ENCODE assay signal across 9 mouse cellular contexts in genomic region chr9:78844969-78845683, GRCm38 (mm10).
DNase-seq lines count a peak whose midpoint lies in the region; ATAC-seq and TF ChIP-seq lines count a peak whose summit lies in the region.
"Had no signal": no experiment of that assay in that cellular context is flagged by ENCODE, and none has a peak within 500 bp of the region (broad histone marks: within the 10 kb centered on the region; RNA-seq: fewer than 3 reads in every experiment).

No protein-coding gene starts in this region.

- no peaks in the 10 kb centered on the region for H3K36me3 ChIP-seq in forebrain, postnatal 0 days (ENCODE audit: insufficient read depth)
- no peaks in the 10 kb centered on the region for H3K36me3 ChIP-seq in limb, embryonic 10.5 days
- H3K36me3 ChIP-seq: hindbrain, embryonic 12.5 days had no signal

- no peak overlapping the region for H3K4me3 ChIP-seq in forebrain, postnatal 0 days (ENCODE audit: low read depth, low read length)
- H3K4me3 ChIP-seq in limb, embryonic 10.5 days = no peak overlapping the region
- H3K4me3 ChIP-seq: hindbrain, embryonic 12.5 days had no signal

- peak; percentile 2 for DNase-seq in retina, postnatal 1 day
- no peak for DNase-seq in retina, embryonic 14.5 days (ENCODE audit: low spot score)
- no peak for DNase-seq in forebrain, postnatal 0 days
- DNase-seq in limb, embryonic 10.5 days (ENCODE audit: low spot score) = peak; percentile 92
- DNase-seq in yolk sac, embryonic 10.5 days (ENCODE audit: low spot score) = peak; percentile 8
- DNase-seq in adrenal gland, adult 8-10 months = no peak
- no peak for DNase-seq in c-Kit-positive CD71-positive TER-119-positive erythroid progenitor cells, embryonic 14.5 days (ENCODE audit: low spot score)
- DNase-seq in thymus, postnatal 36 days = no peak

- no peak overlapping the region for H3K4me2 ChIP-seq in forebrain, postnatal 0 days (ENCODE audit: low read depth)
- H3K4me2 ChIP-seq: hindbrain, embryonic 12.5 days had no signal

- no peaks in the 10 kb centered on the region for H3K4me1 ChIP-seq in forebrain, postnatal 0 days (ENCODE audit: insufficient read depth)
- peaks cover 37% of the 10 kb centered on the region for H3K4me1 ChIP-seq in limb, embryonic 10.5 days

- no peak overlapping the region for H3K27ac ChIP-seq in forebrain, postnatal 0 days (ENCODE audit: low read depth, low read length)
- H3K27ac ChIP-seq in limb, embryonic 10.5 days = peak overlapping the region; percentile 86
- H3K27ac ChIP-seq: hindbrain, embryonic 12.5 days had no signal

- WGBS in forebrain, postnatal 0 days = 67% methylated on average over 9 of the region's 9 CpGs
- 26% methylated on average over 9 of the region's 9 CpGs for WGBS in limb, embryonic 10.5 days

- 0 out of 2 replicates have a peak, but pooled peaks have one; percentile 25 for ATAC-seq in forebrain, postnatal 0 days

- H3K9ac ChIP-seq in forebrain, postnatal 0 days = no peak overlapping the region
- H3K9ac ChIP-seq: hindbrain, embryonic 12.5 days had no signal

- no peaks in the 10 kb centered on the region for H3K27me3 ChIP-seq in forebrain, postnatal 0 days (ENCODE audit: insufficient read depth, low read length)
- no peaks in the 10 kb centered on the region for H3K27me3 ChIP-seq in limb, embryonic 10.5 days (ENCODE audit: low read depth, poor library complexity, severe bottlenecking)
- H3K27me3 ChIP-seq: hindbrain, embryonic 12.5 days had no signal

- no peaks in the 10 kb centered on the region for H3K9me3 ChIP-seq in forebrain, postnatal 0 days (ENCODE audit: low read length)
- no peaks in the 10 kb centered on the region for H3K9me3 ChIP-seq in limb, embryonic 10.5 days (replicated peaks)
- H3K9me3 ChIP-seq: hindbrain, embryonic 12.5 days had no signal

- no peak for TF ChIP-seq CTCF in forebrain, postnatal 0 days (IDR thresholded peaks at IDR 0.05; ENCODE audit: low read depth)

Comparison
In these comparisons a context has a peak if more than half of its experiments do, and no peak if none do; other contexts are left out.
1. DNase-seq: peak in retina, postnatal 1 day (single experiment), limb, embryonic 10.5 days (single experiment) and yolk sac, embryonic 10.5 days (single experiment); none in retina, embryonic 14.5 days (single experiment), forebrain, postnatal 0 days (single experiment), adrenal gland, adult 8-10 months (single experiment), c-Kit-positive CD71-positive TER-119-positive erythroid progenitor cells, embryonic 14.5 days (single experiment) and thymus, postnatal 36 days (0 of 2).